ENCODE assay signal across 8 mouse cellular contexts in the genomic region with DNA sequence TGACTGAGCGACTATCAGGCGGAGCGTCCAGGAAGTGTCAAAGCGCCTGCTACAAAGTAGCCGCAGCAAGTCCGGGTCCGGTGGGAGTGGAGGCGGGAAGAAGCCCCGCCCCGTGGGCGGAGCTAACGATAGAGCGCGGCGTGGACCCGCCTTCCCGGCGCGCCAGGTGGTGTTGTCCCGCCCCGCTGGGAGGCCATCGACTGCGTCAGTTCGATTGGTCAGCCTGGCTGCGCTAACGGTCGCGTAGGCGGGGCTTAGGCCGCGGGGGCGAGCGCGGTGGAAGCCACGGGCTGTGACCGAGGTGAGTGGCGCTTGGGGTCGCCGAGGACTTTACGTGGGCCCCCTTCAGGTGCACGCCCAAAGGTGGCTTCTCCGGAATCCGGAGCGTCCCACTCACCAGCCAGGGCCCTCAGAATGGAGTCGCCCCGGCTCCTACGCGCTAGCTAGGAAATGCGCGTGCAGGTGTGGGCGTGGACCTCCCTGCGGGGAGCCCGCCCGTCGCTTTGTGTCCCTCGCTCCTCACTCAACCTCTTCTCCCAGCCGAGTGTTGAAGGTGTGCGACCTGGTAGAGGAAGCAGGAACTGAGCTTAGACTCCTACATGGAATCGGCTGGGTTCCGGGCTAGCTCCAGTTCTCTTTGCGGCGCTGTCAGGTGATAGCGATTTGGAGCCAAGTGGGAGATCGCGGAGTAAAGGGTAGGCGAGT. TPM values are rescaled to one million over a fixed set of nuclear protein-coding genes. Genes with fewer than 3 reads are reported as not detected.
DNase-seq lines count a peak whose midpoint lies in the region; ATAC-seq and TF ChIP-seq lines count a peak whose summit lies in the region.

A gene (plus strand): TSS at position 178 of the 705 bp plus-strand sequence.

- H3K4me2 ChIP-seq in embryonic facial prominence, embryonic 14.5 days (ENCODE audit: low read depth, low read length), result peak within 1 kb of the TSS; percentile 70
- peak within 1 kb of the TSS; percentile 61 for H3K4me2 ChIP-seq in limb, embryonic 14.5 days (replicated peaks; ENCODE audit: low read depth, low read length, severe bottlenecking)
- peak within 1 kb of the TSS; percentile 64 for H3K4me2 ChIP-seq in midbrain, postnatal 0 days (ENCODE audit: low read depth, low read length, poor library complexity, severe bottlenecking)

- TF ChIP-seq CTCF in midbrain, postnatal 0 days (IDR thresholded peaks at IDR 0.05), result no peak; the same call in 1 of the 2 replicates

- H3K9ac ChIP-seq in embryonic facial prominence, embryonic 14.5 days (ENCODE audit: low read depth, low read length), result peak within 1 kb of the TSS; percentile 77
- peak within 1 kb of the TSS; percentile 74 for H3K9ac ChIP-seq in limb, embryonic 14.5 days (ENCODE audit: low read depth, low read length, severe bottlenecking)
- peak within 1 kb of the TSS; percentile 84 for H3K9ac ChIP-seq in midbrain, postnatal 0 days (replicated peaks; ENCODE audit: low read length, poor library complexity, severe bottlenecking)

- H3K36me3 ChIP-seq in embryonic facial prominence, embryonic 14.5 days (ENCODE audit: control insufficient read depth, insufficient read depth, low read length), result no peaks in the 10 kb centered on the region
- peaks cover 4% of the 10 kb centered on the region; the same call in 1 of the 2 replicates for H3K36me3 ChIP-seq in limb, embryonic 14.5 days (ENCODE audit: control insufficient read depth, insufficient read depth, low read length)
- no peaks in the 10 kb centered on the region for H3K36me3 ChIP-seq in midbrain, postnatal 0 days (ENCODE audit: insufficient read depth, low read length)

- peak; percentile 78; the same call in 1 of the 2 replicates for TF ChIP-seq POLR2A in limb, embryonic 14.5 days (IDR thresholded peaks at IDR 0.05; ENCODE audit: borderline replicate concordance, extremely low read depth, insufficient read depth, insufficient read length)

- peak; percentile 92 for DNase-seq in 3T3-L1 (ENCODE audit: low read depth, low spot score)
- DNase-seq in adrenal gland, postnatal 4 days (ENCODE audit: low spot score in 2 of 2), result peak; percentile 88 to 92
- DNase-seq in embryonic facial prominence, embryonic 14.5 days (ENCODE audit: low spot score), result peak; percentile 98
- DNase-seq in heart, adult 8-10 months (ENCODE audit: low spot score), result peak; percentile 94
- DNase-seq in kidney, adult 9 months, result peak; percentile 98
- DNase-seq in limb, embryonic 14.5 days (ENCODE audit: low spot score), result peak; percentile 96
- peak; percentile 97 for DNase-seq in midbrain, postnatal 0 days (ENCODE audit: low spot score)
- peak; percentile 96 to 97 for DNase-seq in spleen, postnatal 14 days (ENCODE audit: low spot score in 2 of 2)

- H3K27ac ChIP-seq in embryonic facial prominence, embryonic 14.5 days (replicated peaks; ENCODE audit: low read depth, low read length), result peak within 1 kb of the TSS; percentile 42; the same call in 1 of the 2 replicates
- peak within 1 kb of the TSS; percentile 3; the same call in 1 of the 2 replicates for H3K27ac ChIP-seq in limb, embryonic 14.5 days (replicated peaks; ENCODE audit: low read depth, low read length)
- peak within 1 kb of the TSS; percentile 86 for H3K27ac ChIP-seq in midbrain, postnatal 0 days (ENCODE audit: low read depth, low read length)

- ATAC-seq in embryonic facial prominence, embryonic 14.5 days (ENCODE audit: low read depth), result peak; percentile 96
- ATAC-seq in limb, embryonic 14.5 days (ENCODE audit: low FRiP score, low read depth), result peak; percentile 97
- peak; percentile 97 for ATAC-seq in midbrain, postnatal 0 days (ENCODE audit: low FRiP score)

- no peaks in the 10 kb centered on the region for H3K27me3 ChIP-seq in embryonic facial prominence, embryonic 14.5 days (replicated peaks; ENCODE audit: control insufficient read depth, insufficient read depth, low read length)
- no peaks in the 10 kb centered on the region for H3K27me3 ChIP-seq in limb, embryonic 14.5 days (ENCODE audit: control insufficient read depth, insufficient read depth, low read length)
- no peaks in the 10 kb centered on the region for H3K27me3 ChIP-seq in midbrain, postnatal 0 days (ENCODE audit: insufficient read depth, low read length)

- no peaks in the 10 kb centered on the region for H3K4me1 ChIP-seq in embryonic facial prominence, embryonic 14.5 days (ENCODE audit: control insufficient read depth, insufficient read depth, low read length)
- H3K4me1 ChIP-seq in limb, embryonic 14.5 days (ENCODE audit: control insufficient read depth, insufficient read depth, low read length), result peaks cover 2% of the 10 kb centered on the region; the same call in 1 of the 2 replicates
- no peaks in the 10 kb centered on the region for H3K4me1 ChIP-seq in midbrain, postnatal 0 days (ENCODE audit: insufficient read depth, low read length)

- H3K9me3 ChIP-seq in embryonic facial prominence, embryonic 14.5 days (ENCODE audit: control insufficient read depth, low read length), result no peaks in the 10 kb centered on the region
- H3K9me3 ChIP-seq in limb, embryonic 14.5 days (ENCODE audit: control insufficient read depth, low read length), result no peaks in the 10 kb centered on the region
- no peaks in the 10 kb centered on the region for H3K9me3 ChIP-seq in midbrain, postnatal 0 days (ENCODE audit: low read length)

- peak within 1 kb of the TSS; percentile 75 for H3K4me3 ChIP-seq in embryonic facial prominence, embryonic 14.5 days (ENCODE audit: low read depth, low read length)
- peak within 1 kb of the TSS; percentile 84 for H3K4me3 ChIP-seq in limb, embryonic 14.5 days (replicated peaks; ENCODE audit: low read length)
- peak within 1 kb of the TSS; percentile 86 for H3K4me3 ChIP-seq in midbrain, postnatal 0 days (ENCODE audit: low read depth, low read length)

- under 1% methylated on average over 35 of the region's 66 CpGs for WGBS in embryonic facial prominence, embryonic 14.5 days
- WGBS in limb, embryonic 14.5 days, result under 1% methylated on average over 49 of the region's 66 CpGs
- WGBS in midbrain, postnatal 0 days, result under 1% methylated on average over 59 of the region's 66 CpGs

RNA-seq across cellular contexts. Expression of the gene that starts here (rescaled TPM):
- 10 to 100 TPM; 12.2 to 17.6 TPM for total RNA-seq in adrenal gland, postnatal 4 days (2021)
- polyA plus RNA-seq in embryonic facial prominence, embryonic 14.5 days (2014; fragmentation: Nextera tagmentation; extraction: Ambion mirVana), result 22.2 and 27.3 TPM in 2 replicates
- total RNA-seq in heart, adult 8-10 months (2022), result 10 to 100 TPM in 1 of 4 experiments, 1 to 10 TPM in 3; 5.4 to 12.6 (median 6.7) TPM
- polyA plus RNA-seq in limb, embryonic 14.5 days (2012; rRNA removed), result 12.0 and 16.6 TPM in 2 replicates
- polyA plus RNA-seq in limb, embryonic 14.5 days (2014; fragmentation: Nextera tagmentation; extraction: Ambion mirVana), result 23.9 and 28.0 TPM in 2 replicates
- 31.8 and 36.6 TPM in 2 replicates for total RNA-seq in midbrain, postnatal 0 days (2014; rRNA removed)
- 43.4 and 50.8 TPM in 2 replicates for polyA plus RNA-seq in midbrain, postnatal 0 days (2015; fragmentation: Nextera tagmentation; extraction: Ambion mirVana)

Comparison
In these comparisons a context has a peak if more than half of its experiments do, and no peak if none do; other contexts are left out.
1. Peak in every context shown above with its lines: DNase-seq, ATAC-seq, H3K4me3 ChIP-seq and H3K27ac ChIP-seq.
2. H3K27ac ChIP-seq: peak in every context shown above with its lines; median percentile 86 in midbrain, postnatal 0 days; 42 in embryonic facial prominence, embryonic 14.5 days; 3 in limb, embryonic 14.5 days.